Mouse (Mus musculus): Measurements from ENCODE around the gene Srebf2.

The Srebf2 gene

GRCm38 (mm10) chr15:82181131-82181530 is 34.1 kb downstream of the Srebf2 start:
- in situ Hi-C loops (cut with MboI; ENCODE audit: low sequenced_read_pairs), result no loop called here

GRCm38 (mm10) chr15:82182311-82182710 is 35.3 kb downstream of the Srebf2 start:
- in situ Hi-C loops (cut with MboI; ENCODE audit: low sequenced_read_pairs), result no loop called here

- in situ Hi-C loops (cut with MboI; ENCODE audit: low sequenced_read_pairs), result no loop called here
These were observed 36.6 kb downstream of the Srebf2 start for GRCm38 (mm10) chr15:82183596-82183995.

- in situ Hi-C loops (cut with MboI; ENCODE audit: low sequenced_read_pairs), result no loop called here
These were observed 37.2 kb downstream of the Srebf2 start for GRCm38 (mm10) chr15:82184183-82184582.

GRCm38 (mm10) chr15:82184656-82185055 is 37.7 kb downstream of the Srebf2 start:
- in situ Hi-C loops (cut with MboI; ENCODE audit: low sequenced_read_pairs), result no loop called here

- in situ Hi-C loops (cut with MboI; ENCODE audit: low sequenced_read_pairs), result no loop called here
These were observed 38.2 kb downstream of the Srebf2 start for GRCm38 (mm10) chr15:82185062-82185783.

GRCm38 (mm10) chr15:82186131-82186530 is 39.1 kb downstream of the Srebf2 start:
- in situ Hi-C loops (cut with MboI; ENCODE audit: low sequenced_read_pairs), result no loop called here

- in situ Hi-C loops (cut with MboI; ENCODE audit: low sequenced_read_pairs), result no loop called here
These were observed 40.0 kb downstream of the Srebf2 start for GRCm38 (mm10) chr15:82186931-82187330.

GRCm38 (mm10) chr15:82187401-82187800 is 40.4 kb downstream of the Srebf2 start:
- in situ Hi-C loops (cut with MboI; ENCODE audit: low sequenced_read_pairs), result no loop called here

- in situ Hi-C loops (cut with MboI; ENCODE audit: low sequenced_read_pairs), result no loop called here
These were observed 40.9 kb downstream of the Srebf2 start for GRCm38 (mm10) chr15:82187924-82188323.

- in situ Hi-C loops (cut with MboI; ENCODE audit: low sequenced_read_pairs), result no loop called here
These were observed 41.7 kb downstream of the Srebf2 start for GRCm38 (mm10) chr15:82188481-82189240.

GRCm38 (mm10) chr15:82192617-82193016 is 45.6 kb downstream of the Srebf2 start:
- in situ Hi-C loops (cut with MboI; ENCODE audit: low sequenced_read_pairs), result no loop called here

- in situ Hi-C loops (cut with MboI; ENCODE audit: low sequenced_read_pairs), result no loop called here
These were observed 49.3 kb downstream of the Srebf2 start for GRCm38 (mm10) chr15:82196300-82196699.

GRCm38 (mm10) chr15:82197246-82197750 is 50.3 kb downstream of the Srebf2 start:
- in situ Hi-C loops (cut with MboI; ENCODE audit: low sequenced_read_pairs), result no loop called here

- in situ Hi-C loops (cut with MboI; ENCODE audit: low sequenced_read_pairs), result no loop called here
These were observed 51.0 kb downstream of the Srebf2 start for GRCm38 (mm10) chr15:82197937-82198336.

GRCm38 (mm10) chr15:82198342-82198741 is 51.4 kb downstream of the Srebf2 start:
- in situ Hi-C loops (cut with MboI; ENCODE audit: low sequenced_read_pairs), result no loop called here

- in situ Hi-C loops (cut with MboI; ENCODE audit: low sequenced_read_pairs), result no loop called here
These were observed 52.6 kb downstream of the Srebf2 start for GRCm38 (mm10) chr15:82199546-82199945.

GRCm38 (mm10) chr15:82202086-82202485 is 55.1 kb downstream of the Srebf2 start:
- in situ Hi-C loops (cut with MboI; ENCODE audit: low sequenced_read_pairs), result no loop called here

- in situ Hi-C loops (cut with MboI; ENCODE audit: low sequenced_read_pairs), result no loop called here
These were observed 56.1 kb downstream of the Srebf2 start for GRCm38 (mm10) chr15:82203090-82203489.

GRCm38 (mm10) chr15:82203611-82204351 is 56.8 kb downstream of the Srebf2 start:
- in situ Hi-C loops (cut with MboI; ENCODE audit: low sequenced_read_pairs), result no loop called here

- in situ Hi-C loops (cut with MboI; ENCODE audit: low sequenced_read_pairs), result no loop called here
These were observed 57.8 kb downstream of the Srebf2 start for GRCm38 (mm10) chr15:82204680-82205371.

All from CH12F3 (cell line).